Mouse (Mus musculus): ENCODE measurements around the gene Hnrnpr. TPM values are rescaled to one million over a fixed set of nuclear protein-coding genes. Genes with fewer than 3 reads are reported as not detected.

The Hnrnpr gene
- polyA plus RNA-seq, 1 experiment from 2014 or later: 121 TPM

DNA sequence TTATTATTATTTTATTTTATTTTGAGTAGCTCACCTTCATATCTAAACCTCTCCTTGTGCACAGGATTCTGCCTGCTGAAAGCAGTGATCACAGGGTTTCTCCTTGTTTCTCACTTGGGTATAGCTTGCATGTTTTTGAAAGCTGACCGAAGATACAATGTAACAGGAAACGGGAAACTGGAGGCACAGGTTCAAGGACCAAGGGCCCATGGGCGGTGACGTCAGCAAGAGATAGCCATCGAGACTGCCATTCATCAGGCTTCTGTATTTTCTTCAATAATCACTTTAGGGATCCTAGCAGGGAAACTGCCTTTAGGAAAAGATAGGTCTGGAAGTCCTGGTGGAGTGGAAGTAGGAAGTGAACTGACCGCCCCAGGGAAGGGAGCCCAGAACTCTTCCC is 19.1 kb upstream of the Hnrnpr start:
- peaks cover 8% of the 10 kb centered on the region for H3K4me1 ChIP-seq (ENCODE audit: control insufficient read depth, insufficient read depth, low read length)
- 88% methylated on average over 6 of the region's 6 CpGs for WGBS
- no peak overlapping the region for H3K4me3 ChIP-seq (replicated peaks; ENCODE audit: low read length)
- H3K9me3 ChIP-seq (replicated peaks; ENCODE audit: control insufficient read depth, low read length): 0 out of 2 replicates have a peak, but pooled peaks cover 2% of the 10 kb centered on the region
- H3K36me3 ChIP-seq (ENCODE audit: control insufficient read depth, insufficient read depth, low read length): peaks cover 51% of the 10 kb centered on the region
- H3K9ac ChIP-seq (ENCODE audit: low read length): no peak overlapping the region
- no peaks in the 10 kb centered on the region for H3K27me3 ChIP-seq (ENCODE audit: control insufficient read depth, insufficient read depth, low read length)
- no peak overlapping the region for H3K27ac ChIP-seq (ENCODE audit: low read length)
- ATAC-seq (ENCODE audit: insufficient read depth, low FRiP score): no peak
- no peak overlapping the region for H3K4me2 ChIP-seq (ENCODE audit: low read depth, low read length)

DNA sequence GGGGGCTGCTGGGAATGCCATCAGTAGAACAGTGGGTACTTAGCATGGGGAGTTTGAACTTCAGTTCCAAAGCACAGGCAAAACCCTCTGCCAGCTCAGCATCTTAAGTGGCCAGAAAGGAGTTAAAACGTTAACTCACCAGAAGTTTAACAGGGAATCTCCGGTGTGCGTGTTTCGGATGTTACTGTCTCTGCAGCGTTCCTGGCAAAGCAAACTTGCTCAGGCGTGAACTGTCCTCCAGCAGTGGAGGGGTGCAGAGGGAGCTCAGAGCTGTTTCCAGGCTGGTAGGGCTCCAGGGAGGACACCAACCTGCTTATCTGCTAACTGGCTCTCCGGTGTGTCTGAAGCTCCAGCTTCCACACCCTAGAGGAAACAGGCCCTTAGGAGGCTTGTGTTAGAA is 14.8 kb upstream of the Hnrnpr start:
- Histone ChIP-seq H3K4me3 (replicated peaks; ENCODE audit: low read length) (no peak overlapping the region), H3K4me2 (ENCODE audit: low read depth, low read length) (no peak overlapping the region), H3K27me3 (ENCODE audit: control insufficient read depth, insufficient read depth, low read length) (no peaks in the 10 kb centered on the region), H3K9ac (ENCODE audit: low read length) (no peak overlapping the region), H3K36me3 (ENCODE audit: control insufficient read depth, insufficient read depth, low read length) (peaks cover 19% of the 10 kb centered on the region), H3K9me3 (replicated peaks; ENCODE audit: control insufficient read depth, low read length) (no peaks in the 10 kb centered on the region), H3K27ac (ENCODE audit: low read length) (no peak overlapping the region), H3K4me1 (ENCODE audit: control insufficient read depth, insufficient read depth, low read length) (no peaks in the 10 kb centered on the region)
- WGBS: 69% methylated on average over 7 of the region's 7 CpGs
- ATAC-seq (ENCODE audit: insufficient read depth, low FRiP score): no peak

DNA sequence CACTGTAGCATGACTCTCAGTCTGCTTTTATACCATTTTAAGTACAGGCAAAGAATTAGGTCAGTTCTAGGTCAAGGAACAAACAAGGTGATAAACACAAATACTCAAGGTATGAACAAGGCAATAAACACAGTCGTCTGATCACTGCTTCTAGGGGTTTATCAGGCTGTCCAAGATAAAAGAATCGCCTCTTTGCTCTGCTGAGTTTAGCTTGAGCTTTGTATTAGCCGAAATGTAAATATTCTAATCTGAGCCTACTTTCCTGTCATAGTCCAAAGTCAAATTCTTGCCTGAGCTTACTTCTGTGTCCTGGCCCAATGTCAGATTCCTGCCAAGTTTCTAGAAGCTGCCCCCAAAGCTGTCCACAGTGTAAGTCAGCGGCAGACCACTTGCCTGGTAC is 8.3 kb upstream of the Hnrnpr start:
- Histone ChIP-seq H3K4me3 (replicated peaks; ENCODE audit: low read length) (no peak overlapping the region), H3K27ac (ENCODE audit: low read length) (no peak overlapping the region), H3K9ac (ENCODE audit: low read length) (no peak overlapping the region), H3K9me3 (replicated peaks; ENCODE audit: control insufficient read depth, low read length) (no peaks in the 10 kb centered on the region), H3K4me1 (ENCODE audit: control insufficient read depth, insufficient read depth, low read length) (no peaks in the 10 kb centered on the region; the same call in 1 of the 2 replicates), H3K36me3 (ENCODE audit: control insufficient read depth, insufficient read depth, low read length) (no peaks in the 10 kb centered on the region), H3K27me3 (ENCODE audit: control insufficient read depth, insufficient read depth, low read length) (no peaks in the 10 kb centered on the region), H3K4me2 (ENCODE audit: low read depth, low read length) (no peak overlapping the region)
- WGBS: 44% methylated on average over 4 of the region's 4 CpGs
- no peak for ATAC-seq (ENCODE audit: insufficient read depth, low FRiP score)

DNA sequence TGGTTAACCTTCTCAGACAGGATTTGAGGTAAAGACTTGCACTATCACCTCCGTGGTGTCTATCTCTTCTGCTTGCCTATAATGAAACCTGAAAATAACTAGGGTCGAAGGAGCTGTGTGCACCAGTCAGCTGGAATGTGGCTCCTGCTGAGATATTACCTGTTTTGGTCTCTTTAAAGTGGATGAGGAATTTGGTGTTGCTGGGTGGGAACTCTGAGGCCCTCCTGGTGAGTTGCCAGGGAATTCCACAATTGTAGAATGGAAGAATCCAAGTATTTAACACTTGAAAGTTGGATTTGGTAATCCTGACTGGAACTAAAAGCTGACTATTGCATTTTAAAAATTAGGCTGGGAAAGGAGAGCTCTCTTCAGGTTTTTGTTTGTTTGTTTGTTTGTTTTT is 6.6 kb upstream of the Hnrnpr start:
- no peaks in the 10 kb centered on the region for H3K27me3 ChIP-seq (ENCODE audit: control insufficient read depth, insufficient read depth, low read length)
- H3K9me3 ChIP-seq (replicated peaks; ENCODE audit: control insufficient read depth, low read length): no peaks in the 10 kb centered on the region
- no peaks in the 10 kb centered on the region for H3K36me3 ChIP-seq (ENCODE audit: control insufficient read depth, insufficient read depth, low read length)
- no peak overlapping the region for H3K4me2 ChIP-seq (ENCODE audit: low read depth, low read length)
- H3K4me1 ChIP-seq (ENCODE audit: control insufficient read depth, insufficient read depth, low read length): peaks cover 3% of the 10 kb centered on the region; the same call in 1 of the 2 replicates
- H3K9ac ChIP-seq (ENCODE audit: low read length): no peak overlapping the region
- 38% methylated on average over 2 of the region's 2 CpGs for WGBS
- no peak overlapping the region for H3K27ac ChIP-seq (ENCODE audit: low read length)
- no peak for ATAC-seq (ENCODE audit: insufficient read depth, low FRiP score)
- no peak overlapping the region for H3K4me3 ChIP-seq (replicated peaks; ENCODE audit: low read length)

DNA sequence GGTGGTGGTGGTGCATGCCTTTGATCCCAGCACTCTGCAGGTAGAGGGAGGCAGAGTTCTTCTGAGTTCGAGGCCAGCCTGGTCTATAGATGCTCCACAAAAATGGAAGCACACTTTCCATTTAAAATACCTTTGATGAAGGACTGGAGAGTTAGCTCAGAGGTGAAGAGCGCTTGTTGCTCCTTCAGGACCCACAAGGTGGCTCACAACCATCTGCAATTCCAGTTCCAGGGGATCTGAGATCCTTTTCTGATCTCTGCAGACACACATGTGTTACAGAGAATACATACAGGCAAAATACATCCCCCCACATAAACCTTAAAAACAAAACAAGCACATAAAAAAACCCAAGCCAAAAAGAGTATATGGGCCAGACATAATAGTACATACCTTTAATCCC is 2.4 kb upstream of the Hnrnpr start:
- Histone ChIP-seq H3K27me3 (ENCODE audit: control insufficient read depth, insufficient read depth, low read length) (no peaks in the 10 kb centered on the region), H3K4me3 (replicated peaks; ENCODE audit: low read length) (no peak overlapping the region), H3K9me3 (replicated peaks; ENCODE audit: control insufficient read depth, low read length) (no peaks in the 10 kb centered on the region), H3K4me2 (ENCODE audit: low read depth, low read length) (no peak overlapping the region), H3K4me1 (ENCODE audit: control insufficient read depth, insufficient read depth, low read length) (peaks cover 14% of the 10 kb centered on the region), H3K9ac (ENCODE audit: low read length) (no peak overlapping the region), H3K27ac (ENCODE audit: low read length) (no peak overlapping the region), H3K36me3 (ENCODE audit: control insufficient read depth, insufficient read depth, low read length) (no peaks in the 10 kb centered on the region)
- whole genome bisulfite sequencing: 51% methylated on average over 2 of the region's 2 CpGs
- ATAC-seq (ENCODE audit: insufficient read depth, low FRiP score): no peak

DNA sequence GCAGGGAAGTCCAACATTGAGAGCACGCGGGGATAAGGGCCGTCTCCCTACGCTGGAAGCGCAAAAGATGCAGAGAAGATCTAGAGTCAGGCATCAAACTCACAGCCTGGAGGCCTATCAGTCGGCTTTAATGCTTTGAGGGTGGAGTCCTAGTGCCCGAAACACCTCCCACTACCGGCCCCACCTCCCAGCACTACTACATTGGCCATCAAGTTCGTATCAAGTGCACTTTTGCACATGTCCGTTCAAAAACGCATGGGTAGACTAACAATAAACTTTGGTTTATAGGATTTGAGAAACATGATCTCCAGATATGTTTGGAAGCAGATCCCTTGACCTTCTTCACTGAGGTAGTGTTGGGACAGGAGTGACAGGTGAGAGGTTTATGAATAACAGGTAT is 962 bp upstream of the Hnrnpr start:
- Histone ChIP-seq H3K27ac (ENCODE audit: low read length) (peak overlapping the region; percentile 95), H3K36me3 (ENCODE audit: control insufficient read depth, insufficient read depth, low read length) (no peaks in the 10 kb centered on the region), H3K4me2 (ENCODE audit: low read depth, low read length) (peak overlapping the region; percentile 81), H3K4me1 (ENCODE audit: control insufficient read depth, insufficient read depth, low read length) (peaks cover 24% of the 10 kb centered on the region), H3K9me3 (replicated peaks; ENCODE audit: control insufficient read depth, low read length) (no peaks in the 10 kb centered on the region), H3K27me3 (ENCODE audit: control insufficient read depth, insufficient read depth, low read length) (no peaks in the 10 kb centered on the region), H3K4me3 (replicated peaks; ENCODE audit: low read length) (peak overlapping the region; percentile 99), H3K9ac (ENCODE audit: low read length) (peak overlapping the region; percentile 86)
- 2% methylated on average over 11 of the region's 11 CpGs for WGBS
- ATAC-seq (ENCODE audit: insufficient read depth, low FRiP score): no peak

DNA sequence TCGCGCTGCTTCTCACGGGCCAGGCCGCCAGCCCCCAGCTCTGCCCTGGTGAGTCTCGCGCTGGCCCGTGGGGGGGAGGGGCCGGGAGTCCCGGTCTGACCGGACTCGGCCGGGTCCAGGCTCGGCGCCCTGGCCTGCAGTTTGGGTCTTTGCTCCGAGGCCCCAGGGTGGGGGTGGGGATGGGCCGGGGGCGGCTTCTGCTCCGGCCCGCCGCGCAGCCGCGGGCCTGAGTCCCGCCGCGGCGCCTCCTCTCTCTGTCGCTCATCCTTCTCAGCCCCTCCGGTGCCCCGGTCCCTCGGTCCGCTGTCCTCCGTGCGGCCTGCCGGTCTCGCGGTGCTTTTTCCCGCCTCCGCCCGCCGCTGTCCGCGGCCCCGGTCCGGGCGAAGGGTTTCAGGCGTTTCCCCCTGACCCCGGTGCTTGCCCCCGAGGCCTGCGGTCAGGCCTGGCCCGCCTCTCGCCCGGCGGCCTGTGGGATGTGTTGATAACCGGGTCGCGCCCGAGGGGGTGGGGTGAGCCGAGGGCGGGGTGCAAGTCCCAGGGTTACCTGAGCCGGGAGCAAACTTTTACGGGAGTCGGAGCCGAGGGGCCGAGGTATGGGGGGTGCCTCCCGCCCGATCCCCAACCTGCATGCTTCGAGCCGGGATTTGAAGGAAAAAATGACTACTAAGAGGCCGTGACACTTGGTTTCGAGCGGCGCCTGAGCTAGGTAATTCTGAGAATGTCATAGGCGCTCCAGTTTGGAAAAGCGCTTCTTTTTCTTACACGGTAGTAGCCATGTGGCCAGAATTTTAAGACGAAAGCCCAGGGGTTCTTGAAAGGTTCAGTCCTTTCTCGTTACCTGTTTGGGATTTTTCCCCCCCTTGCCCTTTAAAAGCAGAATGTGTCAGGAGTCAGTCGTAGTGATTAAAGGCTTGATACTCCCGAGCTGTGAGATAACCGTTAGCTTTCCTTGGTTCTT is 579 bp downstream of the Hnrnpr start:
- H3K36me3 ChIP-seq (ENCODE audit: control insufficient read depth, insufficient read depth, low read length): no peaks in the 10 kb centered on the region
- H3K9ac ChIP-seq (ENCODE audit: low read length): peak overlapping the region; percentile 100
- ATAC-seq (ENCODE audit: insufficient read depth, low FRiP score): peak; percentile 30
- H3K4me2 ChIP-seq (ENCODE audit: low read depth, low read length): peak overlapping the region; percentile 85
- H3K27me3 ChIP-seq (ENCODE audit: control insufficient read depth, insufficient read depth, low read length): no peaks in the 10 kb centered on the region
- no peaks in the 10 kb centered on the region for H3K9me3 ChIP-seq (replicated peaks; ENCODE audit: control insufficient read depth, low read length)
- peaks cover 26% of the 10 kb centered on the region for H3K4me1 ChIP-seq (ENCODE audit: control insufficient read depth, insufficient read depth, low read length)
- WGBS: under 1% methylated on average over 81 of the region's 81 CpGs
- H3K4me3 ChIP-seq (replicated peaks; ENCODE audit: low read length): peak overlapping the region; percentile 99
- peak overlapping the region; percentile 98 for H3K27ac ChIP-seq (ENCODE audit: low read length)

DNA sequence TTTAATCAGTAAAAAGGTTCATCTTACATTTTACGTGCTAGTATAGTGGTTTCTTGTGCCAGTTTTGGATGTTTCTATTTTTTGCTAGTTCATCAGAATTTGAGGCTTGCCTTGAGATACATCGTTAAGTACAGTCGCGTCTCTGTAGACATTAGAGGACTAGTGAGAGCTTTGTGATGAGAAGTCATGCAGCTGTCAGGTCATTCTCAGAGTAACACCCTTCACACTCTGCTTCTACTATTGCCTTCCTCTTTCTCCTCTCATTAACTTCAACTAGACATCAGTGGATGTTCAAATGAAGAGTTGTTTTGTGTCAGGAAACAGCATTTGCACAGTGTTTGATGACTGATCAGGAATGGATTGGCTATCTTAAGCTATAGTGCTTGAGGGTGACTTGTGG is 1.9 kb downstream of the Hnrnpr start:
- Histone ChIP-seq H3K36me3 (ENCODE audit: control insufficient read depth, insufficient read depth, low read length) (no peaks in the 10 kb centered on the region), H3K27me3 (ENCODE audit: control insufficient read depth, insufficient read depth, low read length) (no peaks in the 10 kb centered on the region), H3K4me3 (replicated peaks; ENCODE audit: low read length) (peak overlapping the region; percentile 99), H3K9me3 (replicated peaks; ENCODE audit: control insufficient read depth, low read length) (no peaks in the 10 kb centered on the region), H3K4me1 (ENCODE audit: control insufficient read depth, insufficient read depth, low read length) (peaks cover 26% of the 10 kb centered on the region), H3K4me2 (ENCODE audit: low read depth, low read length) (peak overlapping the region; percentile 85), H3K9ac (ENCODE audit: low read length) (peak overlapping the region; percentile 31; the same call in 1 of the 2 replicates), H3K27ac (ENCODE audit: low read length) (no peak overlapping the region)
- WGBS: 8% methylated on average over 4 of the region's 4 CpGs
- no peak for ATAC-seq (ENCODE audit: insufficient read depth, low FRiP score)

DNA sequence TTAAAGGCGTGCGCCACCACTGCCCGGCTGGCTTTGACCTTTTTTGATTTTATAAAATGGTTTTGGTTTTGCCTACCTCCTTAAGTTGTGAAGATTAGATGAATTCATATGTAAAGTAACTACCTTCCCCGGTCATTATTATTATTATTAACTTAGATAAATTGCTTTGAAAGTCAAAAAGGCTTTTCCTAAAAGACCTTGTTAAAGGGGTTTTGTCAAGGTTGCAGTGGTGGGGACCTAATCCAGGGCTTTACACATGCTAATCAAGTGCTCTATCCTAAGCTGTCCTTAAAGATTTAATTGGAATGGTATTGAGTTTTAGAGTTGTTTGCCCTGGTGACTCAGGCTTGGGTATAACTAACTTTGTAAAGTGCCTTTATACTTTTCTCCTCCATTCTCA is 6.9 kb downstream of the Hnrnpr start:
- no peak for ATAC-seq (ENCODE audit: insufficient read depth, low FRiP score)
- Histone ChIP-seq H3K27me3 (ENCODE audit: control insufficient read depth, insufficient read depth, low read length) (no peaks in the 10 kb centered on the region), H3K36me3 (ENCODE audit: control insufficient read depth, insufficient read depth, low read length) (peaks cover 14% of the 10 kb centered on the region), H3K4me3 (replicated peaks; ENCODE audit: low read length) (no peak overlapping the region), H3K4me2 (ENCODE audit: low read depth, low read length) (no peak overlapping the region), H3K27ac (ENCODE audit: low read length) (no peak overlapping the region), H3K9ac (ENCODE audit: low read length) (no peak overlapping the region), H3K4me1 (ENCODE audit: control insufficient read depth, insufficient read depth, low read length) (peaks cover 16% of the 10 kb centered on the region), H3K9me3 (replicated peaks; ENCODE audit: control insufficient read depth, low read length) (no peaks in the 10 kb centered on the region)
- 91% methylated on average over 4 of the region's 4 CpGs for WGBS
